ENCODE assay signal across 11 mouse cellular contexts in the genomic region with DNA sequence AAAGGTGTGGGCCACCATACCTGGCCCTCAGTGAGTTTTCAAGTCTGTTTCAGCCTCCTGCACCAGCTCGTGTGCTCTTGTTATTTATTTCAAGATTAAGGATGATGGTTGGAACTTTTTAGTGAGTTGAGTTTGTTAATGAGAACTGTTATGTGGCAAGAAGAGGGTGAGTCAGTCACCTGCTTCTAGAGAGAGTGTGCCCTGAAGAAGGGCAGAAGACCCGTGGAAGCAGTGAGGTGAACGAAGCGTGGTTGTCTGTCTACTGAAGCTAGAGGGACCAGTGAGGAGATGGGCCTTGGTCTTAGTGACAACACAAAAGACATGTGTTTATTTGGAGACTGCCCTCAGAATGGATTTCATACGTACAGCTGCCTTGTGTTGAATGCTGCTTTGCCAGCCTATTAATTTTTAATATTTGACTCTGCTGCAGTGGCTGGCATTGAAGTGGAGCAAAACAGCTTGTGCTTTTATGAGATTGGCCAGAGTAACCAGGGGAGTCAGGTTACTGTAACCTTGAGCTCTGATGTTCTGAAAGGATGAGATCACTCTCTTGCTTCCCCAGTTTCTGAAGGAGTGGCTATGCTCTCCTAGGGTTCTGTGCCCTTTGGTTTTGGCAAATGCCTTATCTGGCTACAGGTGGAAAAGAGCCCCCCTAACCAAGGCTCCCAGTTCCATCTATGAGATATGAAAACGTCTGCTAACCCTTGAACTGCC. TPM values are rescaled to one million over a fixed set of nuclear protein-coding genes. Genes with fewer than 3 reads are reported as not detected.
DNase-seq lines count a peak whose midpoint lies in the region; ATAC-seq and TF ChIP-seq lines count a peak whose summit lies in the region.
"Had no signal": no experiment of that assay in that cellular context is flagged by ENCODE, and none has a peak within 500 bp of the region (broad histone marks: within the 10 kb centered on the region; RNA-seq: fewer than 3 reads in every experiment).

No protein-coding gene starts in this region.

- H3K27ac ChIP-seq in kidney, postnatal 0 days: peak overlapping the region; percentile 70
- H3K27ac ChIP-seq in hindbrain, embryonic 13.5 days: no peak overlapping the region
- H3K27ac ChIP-seq: embryonic facial prominence, embryonic 12.5 days had no signal

- TF ChIP-seq CTCF in kidney, postnatal 0 days (IDR thresholded peaks at IDR 0.05; ENCODE audit: low read depth): no peak

- H3K27me3 ChIP-seq in kidney, postnatal 0 days (ENCODE audit: insufficient read depth, low read length): no peaks in the 10 kb centered on the region
- no peaks in the 10 kb centered on the region for H3K27me3 ChIP-seq in hindbrain, embryonic 13.5 days
- H3K27me3 ChIP-seq: embryonic facial prominence, embryonic 12.5 days had no signal

- no peaks in the 10 kb centered on the region; the same call in 1 of the 2 replicates for H3K36me3 ChIP-seq in kidney, postnatal 0 days (ENCODE audit: insufficient read depth, low read length)
- H3K36me3 ChIP-seq in hindbrain, embryonic 13.5 days: no peaks in the 10 kb centered on the region

- intact Hi-C loops in gastrocnemius, postnatal 14 days (cut with DNase I; ENCODE audit: low total_unique reads): no loop called here
- intact Hi-C loops in left cerebral cortex, postnatal 36 days (cut with DNase I): no loop called here

- no peak overlapping the region for H3K9ac ChIP-seq in kidney, postnatal 0 days (ENCODE audit: low read depth, low read length)
- H3K9ac ChIP-seq in hindbrain, embryonic 13.5 days: no peak overlapping the region
- H3K9ac ChIP-seq: embryonic facial prominence, embryonic 12.5 days had no signal

- no peaks in the 10 kb centered on the region for H3K4me1 ChIP-seq in kidney, postnatal 0 days (replicated peaks; ENCODE audit: insufficient read depth, low read length)
- peaks cover 5% of the 10 kb centered on the region; the same call in 1 of the 2 replicates for H3K4me1 ChIP-seq in hindbrain, embryonic 13.5 days (replicated peaks)

- DNase-seq in gastrocnemius, adult 18-20 months (ENCODE audit: low spot score): peak; percentile 66
- no peak for DNase-seq in gastrocnemius, postnatal 14 days
- DNase-seq in retina, postnatal 1 day: peak; percentile 5
- DNase-seq in retina, embryonic 14.5 days (ENCODE audit: low spot score): no peak
- peak; percentile 69 for DNase-seq in kidney, postnatal 0 days (ENCODE audit: low spot score)
- no peak for DNase-seq in left cerebral cortex, postnatal 36 days (ENCODE audit: low spot score in 2 of 2)
- DNase-seq: lung, adult 2 months; thymus, postnatal 25 days had no signal

- H3K4me2 ChIP-seq in kidney, postnatal 0 days (ENCODE audit: low read length): no peak overlapping the region
- H3K4me2 ChIP-seq in hindbrain, embryonic 13.5 days: no peak overlapping the region
- H3K4me2 ChIP-seq: embryonic facial prominence, embryonic 12.5 days had no signal

- no peaks in the 10 kb centered on the region for H3K9me3 ChIP-seq in kidney, postnatal 0 days (replicated peaks; ENCODE audit: low read length)
- H3K9me3 ChIP-seq in hindbrain, embryonic 13.5 days: no peaks in the 10 kb centered on the region
- H3K9me3 ChIP-seq: embryonic facial prominence, embryonic 12.5 days had no signal

- no peak overlapping the region for H3K4me3 ChIP-seq in kidney, postnatal 0 days (replicated peaks; ENCODE audit: low read depth, low read length)
- H3K4me3 ChIP-seq in hindbrain, embryonic 13.5 days: no peak overlapping the region
- H3K4me3 ChIP-seq: embryonic facial prominence, embryonic 12.5 days had no signal

- peak; percentile 61; the same call in 1 of the 2 replicates for ATAC-seq in kidney, postnatal 0 days (replicated peaks; ENCODE audit: low FRiP score, low read depth)
- no peak for ATAC-seq in activated CD4-positive, CD25-positive, alpha-beta regulatory T cell, adult 4 months
- ATAC-seq in hindbrain, embryonic 13.5 days (ENCODE audit: low FRiP score): no peak

- WGBS in kidney, postnatal 0 days: 45% methylated on average over 6 of the region's 6 CpGs
- 86% methylated on average over 6 of the region's 6 CpGs for WGBS in hindbrain, embryonic 13.5 days

RNA-seq across cellular contexts. Expression of gene Aak1, which starts 36.7 kb away (rescaled TPM):
- 10 to 100 TPM; 30.5 to 46.5 TPM for total RNA-seq in gastrocnemius, adult 18-20 months (2021)
- 10 to 100 TPM; 27.8 to 30.8 TPM for total RNA-seq in gastrocnemius, postnatal 14 days (2021)
- polyA plus RNA-seq in kidney, postnatal 0 days (2015; fragmentation: Nextera tagmentation; extraction: Ambion mirVana): 7.3 and 7.8 TPM in 2 replicates
- 10 to 100 TPM; 20.8 to 23.4 TPM for polyA plus RNA-seq in activated CD4-positive, CD25-positive, alpha-beta regulatory T cell, adult 4 months (2017; shearing (Covaris generic))
- total RNA-seq in left cerebral cortex, postnatal 36 days (2021): 100 to 1,000 TPM; 399 to 437 TPM
- polyA plus RNA-seq in hindbrain, embryonic 13.5 days (2015; fragmentation: Nextera tagmentation; extraction: Ambion mirVana): 34.5 and 36.5 TPM in 2 replicates

Comparison
In these comparisons a context has a peak if more than half of its experiments do, and no peak if none do; other contexts are left out.
1. DNase-seq: peak in gastrocnemius, adult 18-20 months (single experiment), retina, postnatal 1 day (single experiment) and kidney, postnatal 0 days (single experiment); none in gastrocnemius, postnatal 14 days (single experiment), retina, embryonic 14.5 days (single experiment) and left cerebral cortex, postnatal 36 days (0 of 2).
2. RNA of gene Aak1, which starts 36.7 kb away (total RNA-seq): 399 to 437 TPM in left cerebral cortex, postnatal 36 days; 30.5 to 46.5 TPM in gastrocnemius, adult 18-20 months and 27.8 to 30.8 TPM in gastrocnemius, postnatal 14 days; every median in the first group is over 4 times any median in the second.